Mouse (Mus musculus) testis, adult 2 months (tissue): ENCODE measurements around the gene Grm8.

ENCODE experiments used
- CTCF ChIP-seq: fragments of 200-500 bp; IDR thresholded peaks from 2 replicates; pipeline ENCODE4 v1.5.1; 2012; ENCODE audit warnings: low read depth, mild to moderate bottlenecking, inconsistent platforms, low read length, moderate library complexity; ENCODE audit not compliant: control insufficient read depth, insufficient read depth, insufficient replicate concordance
- POLR2A ChIP-seq: fragments of 200-500 bp; IDR thresholded peaks from 2 replicates; pipeline ENCODE4 v1.6.1; 2012; ENCODE audit warnings: low read depth, mild to moderate bottlenecking, inconsistent platforms, low read length, moderate library complexity; ENCODE audit not compliant: control insufficient read depth

DNA sequence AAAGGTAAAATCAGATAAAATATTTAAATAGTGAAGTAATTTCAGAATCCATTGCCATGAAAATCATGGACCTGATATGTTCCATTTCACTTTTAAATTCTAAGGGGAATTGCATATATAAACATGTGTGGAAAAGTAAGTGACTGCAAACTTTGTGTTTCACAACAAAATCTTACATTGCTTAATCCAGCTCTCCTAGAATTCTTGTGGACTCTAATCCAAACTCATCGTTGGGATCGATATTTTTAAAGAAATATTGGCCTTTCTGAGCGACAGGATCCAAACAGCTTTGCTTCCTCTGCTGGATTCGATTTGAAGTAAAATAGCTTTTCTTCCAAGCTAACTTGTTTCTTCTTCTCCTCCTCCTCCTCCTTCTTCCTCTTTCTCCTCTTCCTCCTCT lies 6.1 kb downstream of the Grm8 start:
- TF ChIP-seq CTCF: no peak
- TF ChIP-seq POLR2A: no peak
